Mouse (Mus musculus) frontal cortex, postnatal 25 days (tissue): Measurements from ENCODE around the gene Cdk2ap1.
"Not testable (repeated sequence)": the region's sequence is repeated elsewhere in the genome, so short reads cannot be mapped to it uniquely, and the experiment has no call there.

ENCODE experiments used
- DNase-seq, 2 experiments: peaks; one replicate each; pipeline ENCODE4 v3.0.0; 2022; ENCODE audit warnings: low spot score in 2 of 2

The Cdk2ap1 gene

GRCm38 (mm10) chr5:124351604-124352003 is 11.3 kb downstream of the Cdk2ap1 start:
- no peak for DNase-seq

DNA sequence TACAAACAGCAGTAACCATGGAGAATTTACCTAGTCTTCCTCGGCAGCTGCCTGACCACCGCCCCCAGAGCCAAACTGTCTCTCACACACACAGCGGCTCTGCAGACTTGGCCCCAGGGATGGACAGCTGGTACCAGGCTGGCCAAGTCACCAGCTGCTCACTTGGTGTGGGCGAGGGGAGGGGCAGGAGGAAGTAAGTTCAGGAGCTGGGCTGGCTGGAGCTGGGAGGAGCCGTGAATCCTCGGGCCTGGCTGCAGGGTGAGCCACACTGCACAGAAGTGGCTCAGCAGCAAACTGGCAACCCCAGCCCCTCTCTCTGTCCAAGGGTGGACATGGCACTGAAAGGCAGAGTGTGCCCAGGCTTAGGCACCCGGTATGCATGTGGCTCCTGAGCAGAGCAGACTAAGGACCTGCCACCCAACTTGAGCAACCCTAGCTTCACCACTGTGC is 11.7 kb downstream of the Cdk2ap1 start:
- peak in 1 of 2 experiments; percentile 57 for DNase-seq

DNA sequence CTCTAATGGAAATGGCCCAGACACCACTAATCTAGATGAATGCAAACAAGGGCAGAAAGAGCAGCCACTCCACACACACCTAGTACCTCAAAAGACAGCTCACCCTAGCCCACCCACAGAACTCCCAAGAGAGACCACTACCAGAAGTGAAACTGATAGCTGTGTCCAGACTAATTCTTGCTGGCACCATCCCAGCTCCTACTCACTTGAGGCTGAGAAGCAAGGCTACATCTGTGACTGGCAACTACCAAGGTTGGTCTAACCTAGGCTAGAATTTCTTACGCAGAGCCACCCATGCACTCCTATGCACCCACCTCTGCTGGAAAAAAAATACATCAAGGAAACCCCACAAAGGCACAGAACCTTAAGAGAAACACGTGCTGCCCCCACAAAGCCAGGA is 12.5 kb downstream of the Cdk2ap1 start:
- DNase-seq, result no peak

- no peak for DNase-seq
Measured at GRCm38 (mm10) chr5:124349196-124349595, 13.7 kb downstream of the Cdk2ap1 start.

DNA sequence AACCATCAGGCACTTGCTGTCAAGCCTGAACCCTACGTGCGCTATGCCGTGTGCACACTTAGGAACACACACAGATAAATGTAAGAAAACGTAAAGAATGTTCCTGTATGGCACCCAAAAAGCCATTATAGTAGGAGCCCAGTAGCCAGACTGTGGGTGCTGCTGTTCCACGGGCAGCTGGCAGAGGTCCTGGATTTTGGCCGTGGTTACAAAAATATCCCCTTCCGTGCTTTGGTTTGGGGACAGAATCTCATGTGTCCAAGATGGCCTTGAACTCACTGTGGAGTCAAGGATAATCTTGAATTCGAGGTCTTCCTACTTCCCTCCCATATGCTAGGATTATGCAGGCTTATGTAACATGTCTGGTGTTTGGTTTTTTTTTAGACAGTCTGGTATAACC is 20.0 kb downstream of the Cdk2ap1 start:
- DNase-seq, result no peak

GRCm38 (mm10) chr5:124341753-124342339 is 21.0 kb downstream of the Cdk2ap1 start:
- DNase-seq, result not testable (repeated sequence)

DNA sequence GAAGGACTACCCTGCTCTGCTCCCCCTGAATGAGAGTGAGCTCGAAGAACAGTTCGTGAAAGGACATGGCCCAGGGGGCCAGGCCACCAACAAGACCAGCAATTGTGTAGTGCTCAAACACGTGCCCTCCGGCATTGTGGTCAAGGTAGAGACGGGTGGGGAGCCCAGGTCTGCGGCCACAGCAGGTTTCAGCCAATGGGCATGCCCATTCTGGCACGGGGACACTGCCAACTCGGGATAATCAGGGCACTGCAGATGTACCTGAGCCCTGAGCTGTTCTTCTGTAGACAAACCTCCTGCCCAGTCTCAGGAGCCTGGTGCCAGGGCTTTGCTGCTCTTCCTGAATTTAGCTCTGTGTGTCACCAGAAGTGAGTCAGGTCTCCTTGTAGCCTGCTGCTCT is 24.1 kb downstream of the Cdk2ap1 start:
- no peak for DNase-seq

- no peak for DNase-seq
Measured at GRCm38 (mm10) chr5:124337909-124338308, 25.0 kb downstream of the Cdk2ap1 start.

- DNase-seq, result no peak
Measured at GRCm38 (mm10) chr5:124337103-124337502, 25.8 kb downstream of the Cdk2ap1 start.

GRCm38 (mm10) chr5:124334392-124334791 is 28.5 kb downstream of the Cdk2ap1 start:
- DNase-seq, result no peak

DNA sequence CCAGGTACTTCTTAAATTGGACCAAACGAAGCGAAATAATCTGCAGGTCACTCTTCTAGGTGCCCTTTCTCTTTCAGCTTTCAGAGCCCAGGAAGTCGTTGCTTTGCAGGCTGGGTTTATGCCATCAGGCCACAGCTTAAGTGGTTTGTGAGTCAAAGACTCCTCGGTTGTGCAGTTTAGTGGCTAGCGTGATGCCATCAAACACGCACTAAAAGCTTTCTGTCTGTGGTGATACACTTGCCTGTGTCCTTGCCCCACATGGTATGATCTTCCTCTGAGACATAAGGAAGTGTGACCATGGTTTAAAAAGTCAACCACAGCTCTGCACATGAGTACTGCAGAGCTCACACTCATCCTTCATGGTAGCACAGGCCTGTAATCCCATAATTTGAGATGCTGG is 32.8 kb downstream of the Cdk2ap1 start:
- DNase-seq, result no peak

GRCm38 (mm10) chr5:124327510-124328364 is 35.1 kb downstream of the Cdk2ap1 start, which contains the start of the genes Mphosph9 and 2810006K23Rik:
Gene Mphosph9, minus strand, starts transcription at chr5:124327972.
Gene 2810006K23Rik, plus strand, starts transcription at chr5:124328089.
- DNase-seq, result peak; percentile 98 to 99

- DNase-seq, result no peak
Measured at GRCm38 (mm10) chr5:124326829-124327228, 36.1 kb downstream of the Cdk2ap1 start.

DNA sequence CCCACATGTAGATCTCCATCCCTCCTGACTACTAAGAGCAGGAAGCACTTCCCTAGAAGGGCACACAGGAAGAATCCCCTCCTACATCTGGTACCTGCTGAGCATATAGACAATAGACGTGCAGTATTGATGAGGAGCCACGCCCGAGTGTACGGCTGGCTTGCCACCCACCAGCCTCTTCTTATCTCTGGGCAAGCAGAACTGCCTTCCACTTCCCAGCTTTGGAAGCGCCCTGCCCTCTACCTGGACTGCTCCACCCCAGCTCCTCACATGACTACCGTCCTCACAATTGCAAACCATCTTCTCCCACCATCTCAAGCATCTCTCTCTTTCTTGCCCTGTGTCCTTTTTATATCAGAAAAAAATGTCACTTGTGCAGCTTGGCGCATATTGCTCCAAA is 45.2 kb downstream of the Cdk2ap1 start:
- no peak for DNase-seq

GRCm38 (mm10) chr5:124315941-124316340 is 46.9 kb downstream of the Cdk2ap1 start:
- DNase-seq, result no peak

GRCm38 (mm10) chr5:124315498-124315897 is 47.4 kb downstream of the Cdk2ap1 start:
- no peak for DNase-seq

- DNase-seq, result no peak
Measured at GRCm38 (mm10) chr5:124310091-124310490, 52.8 kb downstream of the Cdk2ap1 start.

DNA sequence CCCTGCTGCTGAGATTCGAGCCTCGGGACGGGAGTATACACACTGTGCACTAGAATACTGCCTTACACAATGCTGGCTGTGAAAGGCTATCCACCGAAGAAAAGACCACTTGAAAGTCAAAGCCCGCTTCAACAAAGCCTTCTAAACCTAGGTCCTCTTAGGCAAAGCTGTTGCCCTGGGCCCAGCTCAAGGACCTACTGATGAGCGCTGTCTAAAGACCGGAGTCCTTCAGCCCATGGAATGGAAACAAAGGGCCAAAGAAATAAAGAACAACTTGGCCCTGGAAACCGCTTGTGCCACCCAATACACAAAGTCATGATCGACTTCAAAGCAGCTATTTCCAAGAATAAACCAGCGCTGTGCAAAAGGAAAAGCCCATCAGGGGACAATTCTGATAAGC is 53.7 kb downstream of the Cdk2ap1 start:
- no peak for DNase-seq

- not testable (repeated sequence) for DNase-seq
Measured at GRCm38 (mm10) chr5:124302853-124303252, 60.0 kb downstream of the Cdk2ap1 start.

- DNase-seq, result no peak
Measured at GRCm38 (mm10) chr5:124300132-124300531, 62.8 kb downstream of the Cdk2ap1 start.

DNA sequence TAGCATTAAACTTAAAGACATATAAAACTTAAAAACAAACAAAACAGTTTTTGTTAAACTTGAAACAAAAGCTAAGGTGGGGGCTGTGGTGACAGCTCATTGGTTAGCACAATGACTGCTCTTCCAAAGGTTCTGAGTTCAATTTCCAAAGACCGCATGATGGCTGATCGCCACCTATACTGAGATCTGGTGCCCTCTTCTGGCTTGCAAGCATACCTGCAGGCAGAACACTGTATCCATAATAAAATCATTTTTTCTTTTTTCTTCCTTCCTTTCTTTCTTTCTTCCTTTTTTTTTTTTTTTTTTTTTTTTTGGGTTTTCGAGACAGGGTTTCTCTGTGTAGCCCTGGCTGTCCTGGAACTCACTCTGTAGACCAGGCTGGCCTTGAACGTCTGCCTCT is 63.6 kb downstream of the Cdk2ap1 start:
- not testable (repeated sequence) for DNase-seq

DNA sequence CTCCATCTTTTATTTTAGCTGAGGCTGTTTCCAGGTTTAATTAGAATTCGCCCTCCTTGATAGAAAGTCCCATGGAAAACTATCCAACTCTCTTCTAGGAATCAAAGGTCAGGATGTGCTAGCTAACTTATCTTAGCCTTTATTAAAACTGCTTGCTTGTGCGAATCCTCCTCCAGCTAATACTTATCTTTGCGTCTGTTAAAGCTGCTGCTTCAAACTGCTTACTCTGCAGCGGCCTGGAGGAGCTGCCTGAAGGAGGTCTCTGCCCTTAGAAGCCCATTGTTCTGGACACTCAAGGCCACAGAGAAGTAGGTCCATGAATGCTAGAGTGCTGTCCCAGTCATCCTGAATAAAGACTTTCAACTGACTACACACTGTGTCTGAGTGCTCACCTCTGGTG is 66.4 kb downstream of the Cdk2ap1 start:
- no peak for DNase-seq
